Mouse (Mus musculus) testis, postnatal 14 days (tissue): ENCODE data around the gene Ltbp1.
A peak's percentile ranks its signal among the peaks of the same experiment; 100 is the strongest.

Experiments used
- DNase-seq: peaks from one replicate; pipeline ENCODE4 v3.0.0; 2021; ENCODE audit warnings: low spot score

Ltbp1 gene

DNA sequence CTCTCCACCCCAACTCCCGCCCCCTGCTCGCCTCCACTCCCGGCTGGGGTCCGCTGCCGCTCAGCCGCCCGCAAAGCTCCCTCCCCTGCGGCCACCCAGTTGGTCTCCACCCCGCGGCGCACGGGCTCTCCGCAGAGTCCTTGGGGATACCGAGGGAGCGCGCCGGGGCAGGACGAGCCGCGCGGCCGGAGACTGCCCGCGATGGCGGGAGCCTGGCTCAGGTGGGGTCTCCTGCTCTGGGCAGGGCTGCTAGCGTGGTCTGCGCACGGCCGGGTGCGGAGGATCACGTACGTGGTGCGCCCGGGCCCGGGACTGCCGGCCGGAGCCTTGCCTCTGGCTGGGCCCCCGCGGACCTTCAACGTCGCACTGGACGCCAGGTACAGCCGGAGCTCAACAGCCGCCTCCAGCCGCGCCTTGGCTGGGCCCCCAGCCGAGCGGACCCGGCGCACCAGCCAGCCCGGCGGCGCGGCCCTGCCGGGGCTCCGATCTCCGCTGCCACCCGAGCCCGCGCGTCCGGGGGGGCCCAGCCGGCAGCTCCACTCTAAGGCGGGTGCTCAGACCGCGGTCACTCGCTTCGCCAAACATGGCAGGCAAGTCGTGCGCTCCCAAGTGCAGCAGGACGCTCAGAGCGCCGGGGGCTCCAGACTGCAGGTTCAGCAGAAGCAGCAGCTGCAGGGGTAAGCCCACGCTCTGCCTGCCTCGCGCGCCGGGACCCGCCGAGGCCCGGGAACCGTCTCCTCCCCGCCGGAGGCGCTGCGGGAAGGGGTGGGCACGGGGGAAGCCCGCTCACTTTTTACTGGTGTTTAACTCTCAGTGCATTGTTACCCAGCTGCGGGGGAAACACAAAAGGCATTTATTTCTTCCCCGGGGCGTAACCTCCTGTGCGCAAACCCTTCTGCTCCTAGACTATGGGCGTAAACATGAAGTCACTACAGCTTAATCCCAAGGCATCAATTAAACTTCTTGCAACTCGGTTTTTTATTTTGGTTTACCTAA, 615 bp downstream of the Ltbp1 start:
- DNase-seq = peak; percentile 26

DNA sequence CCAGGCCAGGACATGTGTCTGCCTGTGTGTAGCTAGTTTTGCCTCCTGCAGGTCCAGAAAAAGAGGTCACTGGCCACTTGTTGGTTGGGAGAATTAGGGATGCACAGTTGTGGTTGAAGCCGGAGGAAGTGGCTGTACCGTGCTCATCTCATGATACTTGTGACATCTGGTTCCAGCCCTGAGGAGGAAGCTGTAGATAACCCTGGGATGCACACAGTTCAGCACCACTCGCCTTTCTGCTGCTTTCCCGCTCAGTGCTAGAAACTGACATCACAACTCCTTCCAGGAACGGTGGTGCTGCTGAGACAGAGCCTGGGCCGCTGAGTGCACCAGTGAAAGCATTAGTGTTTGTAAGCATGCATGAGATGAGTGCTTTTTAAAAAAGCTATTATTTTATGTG, 5.6 kb downstream of the Ltbp1 start:
- DNase-seq = no peak

DNA sequence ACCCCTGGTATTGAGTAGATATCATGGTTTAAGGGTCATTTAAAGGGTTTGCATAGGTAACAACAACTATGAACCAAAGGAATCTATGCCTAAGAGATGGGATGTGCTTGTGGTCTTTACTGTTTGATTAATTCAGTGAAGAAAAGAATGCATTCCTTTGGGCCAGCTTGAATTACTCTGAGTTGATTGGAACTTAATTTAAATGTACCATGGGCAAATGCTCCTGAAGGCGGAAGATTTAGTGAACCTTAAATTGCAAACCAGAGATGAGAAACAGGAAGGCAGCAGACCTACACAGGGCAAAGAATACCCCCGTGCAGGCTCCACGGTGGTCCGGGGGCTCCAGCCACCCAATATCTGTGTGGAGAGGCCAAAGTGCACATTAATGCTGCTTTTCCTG, 7.8 kb downstream of the Ltbp1 start:
- DNase-seq = no peak

DNA sequence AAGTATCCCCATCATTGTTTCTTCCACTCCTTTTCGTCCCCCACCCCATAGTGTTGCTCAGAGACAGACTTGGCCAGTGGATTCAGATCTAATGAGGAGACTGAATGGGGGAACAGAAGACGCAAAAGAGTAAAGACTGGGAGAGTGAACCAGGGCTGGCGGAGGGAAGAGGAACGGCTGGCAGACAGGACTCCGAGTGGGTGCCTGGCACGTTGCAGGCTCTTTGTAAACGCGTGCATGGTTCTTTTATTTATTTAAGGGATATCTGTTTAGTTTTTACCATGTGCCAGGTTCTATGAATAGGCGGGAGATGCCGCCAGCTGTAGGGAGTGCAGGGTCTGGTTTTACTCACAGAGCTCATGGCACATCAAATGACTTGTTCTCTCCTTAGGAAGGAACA, 8.5 kb downstream of the Ltbp1 start:
- DNase-seq = no peak

DNA sequence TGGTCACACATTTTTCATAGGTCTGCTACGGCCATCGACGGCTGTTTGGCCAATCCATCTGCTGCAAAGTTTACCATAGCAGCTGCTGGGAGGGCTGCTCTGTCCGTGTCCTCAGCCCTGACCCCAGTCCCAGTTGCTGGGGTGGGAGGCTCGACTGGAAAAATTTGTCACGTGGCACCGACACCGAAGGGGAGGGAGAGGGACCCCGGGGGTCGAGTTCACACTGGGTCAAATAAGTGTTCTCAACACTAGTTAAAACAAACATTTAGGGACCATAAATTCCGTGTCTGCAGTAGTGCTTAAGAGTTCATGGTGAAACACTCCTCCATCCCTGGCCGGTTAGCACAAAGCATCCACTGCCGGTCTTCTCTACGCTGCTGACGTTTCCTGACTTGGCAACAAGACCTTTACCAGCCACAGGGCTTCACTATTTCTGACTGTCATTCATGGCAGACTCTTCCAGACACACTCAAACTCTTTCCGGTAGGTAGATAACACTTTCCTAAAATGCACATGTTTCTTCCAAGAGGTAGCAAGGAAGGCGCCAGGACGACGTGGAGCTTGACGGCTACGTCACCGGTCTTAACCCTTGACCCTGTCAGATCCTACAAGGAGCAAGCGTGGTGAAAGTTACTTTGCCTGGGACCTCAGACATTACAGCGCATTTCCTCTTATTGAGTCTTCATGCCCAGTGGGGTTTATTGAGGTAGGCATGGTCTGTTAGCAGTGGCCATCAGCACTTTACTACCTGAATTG, 9.4 kb downstream of the Ltbp1 start:
- DNase-seq = no peak

DNA sequence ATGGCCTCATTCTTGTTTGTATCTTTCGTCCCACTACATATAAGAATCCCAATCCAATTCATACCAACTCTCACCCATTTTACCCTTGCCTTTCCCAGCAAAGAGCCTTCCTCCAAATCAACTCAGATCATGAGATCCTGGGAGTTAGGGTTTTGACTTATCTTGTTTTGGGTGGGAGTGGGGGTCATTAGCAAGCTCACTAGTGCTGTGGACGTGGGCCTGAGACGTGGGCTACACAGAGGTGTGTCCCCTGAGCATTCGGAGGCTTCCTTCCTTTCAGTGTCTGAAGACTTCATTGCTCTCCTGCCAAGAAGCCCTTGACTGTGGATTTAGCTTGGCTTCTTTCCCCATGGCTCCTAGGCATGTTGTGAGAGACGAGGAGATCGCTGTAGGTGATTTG, 10.2 kb downstream of the Ltbp1 start:
- no peak for DNase-seq

DNA sequence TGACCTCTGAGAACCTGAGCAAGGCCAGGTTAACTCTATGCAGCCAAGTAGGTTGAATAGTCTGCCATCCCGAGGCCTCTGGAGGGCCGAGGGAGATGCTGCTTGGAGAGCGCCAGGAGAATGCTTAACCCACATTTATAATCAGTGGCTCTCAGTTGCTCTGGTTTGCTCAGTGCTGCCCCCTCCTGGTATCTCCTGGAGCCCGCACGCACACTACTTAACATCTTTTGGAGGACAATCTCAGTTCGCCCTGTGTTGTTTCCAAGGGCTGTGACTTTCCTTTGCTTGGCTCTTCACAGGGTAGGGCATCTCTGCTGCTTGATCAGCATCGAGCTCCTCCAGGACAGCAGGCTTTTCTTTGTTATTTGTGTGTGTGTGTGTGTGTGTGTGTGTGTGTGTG, 12.1 kb downstream of the Ltbp1 start:
- no peak for DNase-seq

DNA sequence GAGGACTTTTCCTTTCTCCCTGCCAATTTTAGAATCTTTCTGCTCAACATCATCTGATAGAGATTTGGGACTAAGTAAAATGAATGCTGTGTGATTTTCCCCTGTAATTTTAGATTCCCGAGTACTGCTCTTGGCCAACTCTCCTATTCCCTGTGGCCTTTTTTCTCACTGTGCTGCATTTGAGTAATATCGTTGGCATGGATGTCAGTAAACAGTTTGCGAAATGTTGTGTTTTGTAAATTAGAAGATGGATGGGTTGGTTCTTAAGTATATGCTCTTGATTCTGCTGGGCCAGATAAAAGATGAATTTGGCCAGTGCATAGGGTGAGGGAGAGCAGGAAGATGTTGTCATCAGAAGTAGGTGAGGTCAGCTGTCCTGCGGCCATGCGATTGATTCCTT, 12.8 kb downstream of the Ltbp1 start:
- DNase-seq = no peak

DNA sequence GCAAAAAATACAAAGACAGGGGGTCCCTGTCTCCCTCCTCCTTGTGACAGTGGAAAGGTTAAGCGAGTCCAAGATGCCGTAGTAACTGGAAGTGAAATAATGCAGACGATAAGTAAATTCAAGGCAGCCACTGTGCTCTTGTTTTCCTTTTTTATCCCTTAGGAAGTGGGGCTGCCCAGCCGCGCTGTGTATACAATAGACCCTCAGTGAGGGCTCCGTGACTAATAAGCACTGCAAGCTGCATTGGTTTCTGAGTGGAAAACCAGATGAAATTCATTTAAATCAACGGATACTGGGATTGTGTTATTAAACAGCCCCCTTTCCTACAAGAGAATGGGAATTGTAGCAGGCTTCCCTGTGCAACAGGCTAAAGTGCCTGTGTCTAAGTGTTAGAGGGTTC, 14.7 kb downstream of the Ltbp1 start:
- no peak for DNase-seq

DNA sequence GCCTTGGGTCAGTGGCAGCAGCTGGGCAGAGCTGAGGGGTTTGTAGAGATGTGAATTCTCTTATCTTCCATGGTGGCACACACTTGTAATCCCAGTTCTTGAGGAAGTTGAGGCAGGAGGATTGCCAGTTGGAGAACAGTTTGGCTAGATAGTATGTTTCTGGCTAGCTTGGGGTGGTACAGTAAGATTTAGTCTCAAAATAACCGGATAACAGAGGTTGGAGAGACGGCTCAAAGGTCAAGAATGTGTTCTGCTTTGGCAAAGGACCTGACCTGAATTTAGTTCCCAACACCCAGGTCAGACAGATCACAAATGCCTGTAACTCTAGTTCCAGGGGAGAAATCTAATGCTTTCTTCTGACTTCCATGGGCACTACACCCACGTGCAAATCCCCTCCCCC, 15.3 kb downstream of the Ltbp1 start:
- DNase-seq = no peak

DNA sequence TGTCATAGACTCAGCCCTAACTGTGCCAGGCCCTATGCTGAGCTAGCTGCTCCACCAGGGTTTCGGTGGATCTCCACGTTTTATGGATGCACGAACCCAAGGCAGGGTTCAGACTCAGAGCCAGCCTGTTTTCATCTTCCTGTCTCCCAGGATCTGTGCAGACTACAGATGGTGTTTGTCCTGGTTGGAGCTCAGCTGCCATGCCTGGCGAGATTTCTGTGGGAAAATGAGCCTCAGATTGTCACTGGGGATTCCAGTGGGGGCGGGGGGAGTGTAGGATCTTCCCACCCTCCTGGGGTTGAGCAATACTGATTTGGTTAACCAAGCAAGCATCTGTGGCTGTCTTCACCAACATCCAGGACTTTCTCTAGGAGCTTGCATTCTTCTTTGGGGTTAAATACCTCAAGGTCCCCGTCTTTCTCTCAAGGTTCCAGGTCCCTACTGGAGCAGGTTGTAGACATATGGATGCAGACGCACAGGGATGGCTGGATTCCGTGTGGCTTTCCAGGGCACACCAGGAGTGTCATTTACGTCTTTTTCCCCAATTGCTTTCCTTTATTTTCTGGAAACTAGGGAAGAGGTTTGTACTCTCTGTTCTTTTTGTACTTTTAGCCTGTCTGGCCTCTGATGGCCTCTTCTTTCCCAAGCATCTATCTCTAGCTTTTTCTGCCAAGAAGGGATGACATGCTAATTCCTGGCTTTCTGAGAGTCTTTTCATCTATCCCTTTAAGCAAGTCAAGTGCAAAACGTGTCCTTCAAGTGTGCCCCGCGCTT, 22.2 kb downstream of the Ltbp1 start:
- DNase-seq = peak; percentile 7

DNA sequence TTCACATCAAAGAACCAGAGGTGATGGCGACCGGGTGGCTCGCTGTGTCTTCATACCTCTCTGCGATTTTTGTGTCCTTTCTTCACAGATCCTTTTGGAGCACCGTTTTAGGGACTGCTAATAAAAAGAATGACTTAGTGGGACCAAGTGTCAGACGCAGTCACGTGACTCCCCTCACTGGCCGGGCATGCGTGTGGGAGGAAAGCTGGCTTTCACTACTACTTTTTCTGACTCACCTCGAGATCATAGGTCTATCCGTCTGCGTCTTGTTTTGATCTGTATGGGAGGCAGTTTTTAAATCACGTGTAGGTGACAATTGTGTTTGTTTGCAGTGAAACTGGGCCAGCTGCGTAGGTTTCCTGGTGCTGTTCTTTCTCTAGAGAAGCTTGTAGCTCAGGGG, 28.0 kb downstream of the Ltbp1 start:
- no peak for DNase-seq

DNA sequence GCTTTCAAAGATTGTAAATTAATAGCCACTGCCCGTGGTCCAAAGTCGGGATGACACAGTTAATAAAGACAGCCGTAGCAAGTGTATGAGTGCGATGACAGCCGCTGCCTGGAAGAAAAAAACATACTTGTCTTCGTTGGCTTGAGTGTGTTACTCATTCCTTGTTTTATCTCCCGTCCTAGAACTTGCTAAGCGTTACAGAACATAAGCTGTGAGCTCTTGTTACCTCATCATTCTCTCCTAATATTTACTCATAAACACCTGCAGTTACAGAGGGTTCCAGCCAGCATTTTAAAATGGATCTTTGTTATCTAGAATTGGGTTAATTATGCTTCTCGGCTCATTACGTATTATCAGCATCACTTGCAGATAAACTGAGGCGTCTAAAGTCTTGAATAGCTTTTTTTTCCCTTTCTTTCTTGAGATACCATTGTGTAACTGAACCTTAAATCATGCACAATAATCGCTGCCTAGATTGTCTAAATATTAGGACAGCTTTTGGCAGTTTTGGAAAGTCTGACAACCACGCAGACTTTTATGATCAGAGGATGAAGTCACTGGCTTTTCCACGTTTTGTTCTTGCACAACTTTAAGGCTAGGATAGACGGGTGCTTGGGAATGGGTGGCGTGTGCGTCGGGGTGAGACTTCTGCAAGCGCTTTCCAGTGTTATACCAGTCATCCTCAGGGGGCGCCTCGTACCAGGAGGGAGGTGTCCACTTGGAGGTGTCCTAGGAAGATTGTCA, 28.7 kb downstream of the Ltbp1 start:
- DNase-seq = no peak

DNA sequence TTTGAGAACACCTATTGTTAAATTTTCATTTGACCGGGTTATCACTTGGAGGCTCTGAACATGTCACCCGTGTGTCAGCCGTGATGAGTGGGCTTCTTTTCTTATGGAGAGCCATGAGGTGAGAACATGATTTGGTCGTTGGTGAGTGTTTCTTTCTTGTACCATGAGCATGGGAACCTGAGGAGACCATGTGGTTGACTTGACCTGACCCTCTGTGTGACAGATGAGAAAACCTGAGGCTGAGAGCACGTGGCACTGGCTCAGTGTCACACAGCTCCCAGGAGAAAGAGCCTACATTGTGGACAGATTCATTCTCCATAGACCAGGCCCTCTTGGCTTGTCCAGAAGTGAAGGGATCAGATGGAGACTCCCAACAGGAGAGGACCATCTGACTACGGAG, 31.5 kb downstream of the Ltbp1 start:
- no peak for DNase-seq

DNA sequence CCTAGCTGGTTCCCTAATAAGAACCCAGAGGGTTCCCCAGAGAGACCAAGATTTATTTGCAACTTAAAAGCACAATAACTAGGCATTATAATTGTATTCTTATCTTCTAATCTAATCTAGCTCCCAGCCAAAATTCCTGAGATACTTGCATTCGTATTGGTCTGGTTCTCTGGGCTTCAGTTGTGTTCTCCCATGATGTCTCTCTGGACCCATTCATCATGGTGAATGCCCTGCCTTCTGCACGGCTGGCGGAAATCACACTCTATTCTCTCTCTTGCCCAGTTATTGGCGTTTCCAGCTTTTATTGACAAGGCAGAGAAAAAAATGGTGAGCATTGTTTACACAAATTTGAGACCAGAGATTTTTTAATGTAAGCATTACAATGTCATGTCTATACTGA, 33.6 kb downstream of the Ltbp1 start:
- no peak for DNase-seq

DNA sequence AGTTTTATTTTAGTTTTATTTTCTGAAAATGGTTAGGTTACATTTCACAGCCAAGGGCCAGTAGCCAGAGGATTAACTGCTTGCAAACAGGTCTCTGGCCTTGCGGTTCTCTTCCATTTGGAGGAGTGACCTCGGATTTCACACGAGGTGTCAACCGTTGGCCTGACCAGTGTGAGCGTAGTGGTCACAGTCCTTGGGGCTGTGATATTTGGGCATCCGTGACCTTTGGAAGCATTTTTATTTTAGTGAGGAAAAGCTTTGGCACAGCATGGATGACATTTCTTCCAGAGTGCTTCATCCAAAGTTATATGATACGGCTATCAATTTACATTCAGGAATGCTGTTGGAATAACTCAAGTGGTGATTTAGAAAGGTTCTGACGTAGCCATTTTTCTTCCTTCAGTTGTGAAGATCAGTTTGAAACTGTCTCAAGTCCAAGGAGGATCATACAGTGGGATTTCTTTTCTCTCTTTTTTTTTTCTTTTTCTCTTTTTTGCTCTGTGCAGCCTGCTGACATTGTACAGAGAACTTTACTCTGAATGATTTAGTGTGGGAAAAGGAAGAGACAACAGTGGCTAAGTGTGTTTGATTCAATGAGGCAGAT, 44.1 kb downstream of the Ltbp1 start:
- no peak for DNase-seq

DNA sequence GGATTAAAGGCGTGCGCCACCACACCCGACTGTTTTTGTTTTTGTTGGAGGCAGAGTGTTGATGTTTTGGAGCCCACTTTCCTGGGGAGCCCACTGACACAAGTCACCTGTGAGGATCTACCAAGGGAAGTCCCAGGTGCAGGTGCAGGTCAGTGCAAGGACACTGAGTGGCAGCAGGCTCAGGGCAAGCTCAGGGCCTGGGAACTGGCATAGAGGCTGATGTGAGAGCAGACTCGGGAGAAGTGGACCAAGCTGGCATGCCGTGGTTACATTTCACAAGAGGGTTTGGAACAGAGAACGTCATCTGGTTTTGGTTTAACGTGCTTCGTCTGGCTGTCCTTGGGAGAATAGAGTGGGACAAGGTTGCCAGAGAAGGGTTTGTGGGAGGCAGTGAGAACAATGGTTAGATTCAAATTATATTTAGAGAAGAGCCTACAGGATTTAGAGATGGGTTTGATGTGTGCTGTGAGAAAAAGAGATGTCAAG, 46.1 kb downstream of the Ltbp1 start:
- DNase-seq = no peak

DNA sequence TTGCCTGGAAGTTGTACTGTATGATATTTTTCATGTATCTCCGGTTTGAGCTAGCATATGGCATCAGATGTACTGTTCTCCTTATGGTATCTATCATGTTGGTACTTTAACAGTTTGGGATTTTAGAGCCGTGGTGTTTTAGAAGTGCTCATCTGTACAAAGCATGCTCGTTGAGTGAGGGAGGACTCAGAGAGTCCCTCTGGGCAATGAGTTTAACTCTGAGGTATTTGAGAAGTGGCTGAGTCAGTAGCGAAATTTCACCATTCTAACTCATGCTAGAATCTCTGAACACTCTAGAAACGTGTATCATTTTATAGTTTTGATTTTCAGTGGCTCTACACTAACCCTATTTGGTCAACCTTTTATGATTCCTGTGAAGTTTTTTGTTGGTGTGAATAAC, 49.9 kb downstream of the Ltbp1 start:
- no peak for DNase-seq

DNA sequence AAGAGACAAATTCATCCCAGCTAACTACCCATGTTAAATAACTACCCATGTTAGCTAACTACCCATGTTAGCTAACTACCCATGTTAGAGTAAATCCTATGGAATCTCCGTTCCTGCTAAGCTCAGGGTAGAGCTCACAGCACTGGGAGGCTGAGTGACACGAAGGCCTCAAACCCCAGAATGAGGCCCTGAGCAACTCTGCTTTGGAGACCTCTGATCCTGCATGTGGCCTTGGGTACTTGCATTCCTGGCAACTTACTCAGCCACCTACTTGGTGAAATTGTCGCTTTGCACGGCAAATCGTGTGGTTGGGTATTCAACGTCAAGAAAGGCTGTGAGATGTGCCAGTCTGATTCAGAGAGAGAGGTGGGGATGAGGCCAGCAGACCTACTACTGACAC, 50.6 kb downstream of the Ltbp1 start:
- no peak for DNase-seq

DNA sequence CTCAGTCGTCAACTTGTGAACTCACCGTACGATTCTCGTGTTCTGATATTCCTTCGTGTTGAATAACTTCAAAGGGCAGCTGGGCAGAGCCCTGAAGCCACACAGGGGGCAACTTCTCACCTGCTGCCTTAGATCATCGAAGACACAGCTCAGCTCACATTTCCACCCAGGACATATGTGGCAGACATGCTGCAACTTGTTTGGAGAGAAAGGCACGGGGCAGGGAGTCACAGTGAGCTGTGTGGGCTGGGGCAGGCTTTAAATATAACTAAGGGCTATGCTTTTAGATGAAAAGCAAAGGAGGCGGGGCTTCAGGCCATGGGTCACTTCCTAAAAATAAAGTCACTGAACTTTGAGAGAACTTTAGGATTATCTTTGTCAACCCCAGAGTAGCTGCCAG, 51.3 kb downstream of the Ltbp1 start:
- no peak for DNase-seq

DNA sequence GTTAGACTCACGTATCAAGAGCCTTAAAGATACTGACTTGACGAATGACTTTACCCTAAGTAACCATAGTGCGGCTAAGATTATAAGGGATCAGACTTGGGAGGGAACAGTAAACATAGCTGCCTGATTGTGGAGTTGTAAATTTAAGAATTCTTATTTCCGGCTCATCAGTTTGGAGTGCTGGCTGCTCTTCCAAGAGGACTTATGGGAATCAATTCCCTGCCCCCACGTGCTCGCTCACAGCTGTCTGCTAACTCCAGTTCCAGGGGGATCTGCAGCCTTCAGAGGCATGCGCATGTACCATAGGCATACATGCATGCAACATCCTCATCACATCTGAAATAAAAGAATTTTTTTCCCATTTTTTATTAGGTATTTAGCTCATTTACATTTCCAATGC, 61.0 kb downstream of the Ltbp1 start:
- DNase-seq = no peak
